Mouse (Mus musculus): Measurements from ENCODE around the gene Ccdc92b. TPM values are rescaled to one million over a fixed set of nuclear protein-coding genes. Genes with fewer than 3 reads are reported as not detected.

The Ccdc92b gene
- polyA plus RNA-seq, 1 experiment from 2014 or later = 2.9 TPM

GRCm38 (mm10) chr11:74648676-74649075, 29.3 kb downstream of the Ccdc92b start:
- peak; percentile 28; the same call in 1 of the 2 replicates for ATAC-seq
- WGBS = 4% methylated on average over 1 of the region's 1 CpGs
- H3K4me2 ChIP-seq (ENCODE audit: low read length) = peak overlapping the region; percentile 91
- peak overlapping the region; percentile 84 for H3K9ac ChIP-seq (ENCODE audit: low read depth, low read length)
- no peaks in the 10 kb centered on the region for H3K36me3 ChIP-seq (ENCODE audit: control insufficient read depth, insufficient read depth, low read length)
- peak overlapping the region; percentile 66 for H3K27ac ChIP-seq (ENCODE audit: low read depth, low read length)
- H3K27me3 ChIP-seq (replicated peaks; ENCODE audit: control insufficient read depth, insufficient read depth, low read length) = no peaks in the 10 kb centered on the region
- H3K9me3 ChIP-seq (ENCODE audit: control insufficient read depth, low read length) = no peaks in the 10 kb centered on the region
- peaks cover 37% of the 10 kb centered on the region for H3K4me1 ChIP-seq (ENCODE audit: control insufficient read depth, insufficient read depth, low read depth, low read length)
- H3K4me3 ChIP-seq (ENCODE audit: low read length) = peak overlapping the region; percentile 75

GRCm38 (mm10) chr11:74649095-74649646, 29.8 kb downstream of the Ccdc92b start, which contains the start of gene Cluh:
Cluh (plus strand) TSS chr11:74649495.
- peak; percentile 88 for ATAC-seq

GRCm38 (mm10) chr11:74649647-74650551, 30.5 kb downstream of the Ccdc92b start:
- peak overlapping the region; percentile 84 for H3K9ac ChIP-seq (ENCODE audit: low read depth, low read length)
- H3K4me2 ChIP-seq (ENCODE audit: low read length) = peak overlapping the region; percentile 91
- peaks cover 37% of the 10 kb centered on the region for H3K4me1 ChIP-seq (ENCODE audit: control insufficient read depth, insufficient read depth, low read depth, low read length)
- peak overlapping the region; percentile 66 for H3K27ac ChIP-seq (ENCODE audit: low read depth, low read length)
- no peaks in the 10 kb centered on the region for H3K27me3 ChIP-seq (replicated peaks; ENCODE audit: control insufficient read depth, insufficient read depth, low read length)
- 2% methylated on average over 53 of the region's 53 CpGs for WGBS
- H3K4me3 ChIP-seq (ENCODE audit: low read length) = peak overlapping the region; percentile 75
- H3K36me3 ChIP-seq (ENCODE audit: control insufficient read depth, insufficient read depth, low read length) = no peaks in the 10 kb centered on the region
- no peaks in the 10 kb centered on the region for H3K9me3 ChIP-seq (ENCODE audit: control insufficient read depth, low read length)
- ATAC-seq = peak; percentile 53

More at GRCm38 (mm10) chr11:74649095-74649646, 29.8 kb downstream of the Ccdc92b start, which contains the start of gene Cluh:
- H3K4me3 ChIP-seq (ENCODE audit: low read length) = peak within 1 kb of the TSS; percentile 75
- peak within 1 kb of the TSS; percentile 66 for H3K27ac ChIP-seq (ENCODE audit: low read depth, low read length)
- peaks cover 37% of the 10 kb centered on the region for H3K4me1 ChIP-seq (ENCODE audit: control insufficient read depth, insufficient read depth, low read depth, low read length)
- H3K36me3 ChIP-seq (ENCODE audit: control insufficient read depth, insufficient read depth, low read length) = no peaks in the 10 kb centered on the region
- peak within 1 kb of the TSS; percentile 91 for H3K4me2 ChIP-seq (ENCODE audit: low read length)
- under 1% methylated on average over 48 of the region's 58 CpGs for WGBS
- H3K9ac ChIP-seq (ENCODE audit: low read depth, low read length) = peak within 1 kb of the TSS; percentile 84
- H3K9me3 ChIP-seq (ENCODE audit: control insufficient read depth, low read length) = no peaks in the 10 kb centered on the region
- no peaks in the 10 kb centered on the region for H3K27me3 ChIP-seq (replicated peaks; ENCODE audit: control insufficient read depth, insufficient read depth, low read length)

- H3K4me1 ChIP-seq (ENCODE audit: control insufficient read depth, insufficient read depth, low read depth, low read length) = peaks cover 37% of the 10 kb centered on the region
- peak overlapping the region; percentile 75 for H3K4me3 ChIP-seq (ENCODE audit: low read length)
- peak overlapping the region; percentile 91 for H3K4me2 ChIP-seq (ENCODE audit: low read length)
- H3K9ac ChIP-seq (ENCODE audit: low read depth, low read length) = peak overlapping the region; percentile 84; the same call in 1 of the 2 replicates
- H3K9me3 ChIP-seq (ENCODE audit: control insufficient read depth, low read length) = no peaks in the 10 kb centered on the region
- H3K27me3 ChIP-seq (replicated peaks; ENCODE audit: control insufficient read depth, insufficient read depth, low read length) = no peaks in the 10 kb centered on the region
- WGBS = 51% methylated on average over 4 of the region's 4 CpGs
- no peaks in the 10 kb centered on the region for H3K36me3 ChIP-seq (ENCODE audit: control insufficient read depth, insufficient read depth, low read length)
- no peak overlapping the region for H3K27ac ChIP-seq (ENCODE audit: low read depth, low read length)
- ATAC-seq = no peak
Measured at GRCm38 (mm10) chr11:74650576-74651100, 31.2 kb downstream of the Ccdc92b start.

GRCm38 (mm10) chr11:74652791-74653191, 33.4 kb downstream of the Ccdc92b start:
- 60% methylated on average over 4 of the region's 4 CpGs for WGBS
- H3K4me1 ChIP-seq (ENCODE audit: control insufficient read depth, insufficient read depth, low read depth, low read length) = peaks cover 37% of the 10 kb centered on the region
- H3K36me3 ChIP-seq (ENCODE audit: control insufficient read depth, insufficient read depth, low read length) = peaks cover 6% of the 10 kb centered on the region
- H3K4me3 ChIP-seq (ENCODE audit: low read length) = no peak overlapping the region
- no peaks in the 10 kb centered on the region for H3K9me3 ChIP-seq (ENCODE audit: control insufficient read depth, low read length)
- peak overlapping the region; percentile 64 for H3K27ac ChIP-seq (ENCODE audit: low read depth, low read length)
- no peaks in the 10 kb centered on the region for H3K27me3 ChIP-seq (replicated peaks; ENCODE audit: control insufficient read depth, insufficient read depth, low read length)
- 0 out of 2 replicates have a peak overlapping the region, but pooled peaks have one; percentile 2 for H3K4me2 ChIP-seq (ENCODE audit: low read length)
- ATAC-seq = no peak
- H3K9ac ChIP-seq (ENCODE audit: low read depth, low read length) = no peak overlapping the region

GRCm38 (mm10) chr11:74653385-74653784, 34.0 kb downstream of the Ccdc92b start:
- 68% methylated on average over 6 of the region's 6 CpGs for WGBS
- no peak overlapping the region for H3K4me3 ChIP-seq (ENCODE audit: low read length)
- H3K36me3 ChIP-seq (ENCODE audit: control insufficient read depth, insufficient read depth, low read length) = peaks cover 12% of the 10 kb centered on the region
- ATAC-seq = no peak
- no peaks in the 10 kb centered on the region for H3K9me3 ChIP-seq (ENCODE audit: control insufficient read depth, low read length)
- no peak overlapping the region for H3K4me2 ChIP-seq (ENCODE audit: low read length)
- peak overlapping the region; percentile 64; the same call in 1 of the 2 replicates for H3K27ac ChIP-seq (ENCODE audit: low read depth, low read length)
- no peaks in the 10 kb centered on the region for H3K27me3 ChIP-seq (replicated peaks; ENCODE audit: control insufficient read depth, insufficient read depth, low read length)
- H3K9ac ChIP-seq (ENCODE audit: low read depth, low read length) = no peak overlapping the region
- peaks cover 37% of the 10 kb centered on the region for H3K4me1 ChIP-seq (ENCODE audit: control insufficient read depth, insufficient read depth, low read depth, low read length)

- H3K27me3 ChIP-seq (replicated peaks; ENCODE audit: control insufficient read depth, insufficient read depth, low read length) = no peaks in the 10 kb centered on the region
- no peak for ATAC-seq
- H3K9me3 ChIP-seq (ENCODE audit: control insufficient read depth, low read length) = no peaks in the 10 kb centered on the region
- H3K4me2 ChIP-seq (ENCODE audit: low read length) = no peak overlapping the region
- WGBS = 86% methylated on average over 3 of the region's 3 CpGs
- no peak overlapping the region for H3K4me3 ChIP-seq (ENCODE audit: low read length)
- H3K4me1 ChIP-seq (ENCODE audit: control insufficient read depth, insufficient read depth, low read depth, low read length) = peaks cover 25% of the 10 kb centered on the region
- H3K9ac ChIP-seq (ENCODE audit: low read depth, low read length) = no peak overlapping the region
- H3K36me3 ChIP-seq (ENCODE audit: control insufficient read depth, insufficient read depth, low read length) = peaks cover 26% of the 10 kb centered on the region
- no peak overlapping the region for H3K27ac ChIP-seq (ENCODE audit: low read depth, low read length)
Measured at GRCm38 (mm10) chr11:74655941-74656340, 36.5 kb downstream of the Ccdc92b start.

GRCm38 (mm10) chr11:74660336-74660735, 40.9 kb downstream of the Ccdc92b start:
- H3K9me3 ChIP-seq (ENCODE audit: control insufficient read depth, low read length) = no peaks in the 10 kb centered on the region
- H3K9ac ChIP-seq (ENCODE audit: low read depth, low read length) = no peak overlapping the region
- no peak overlapping the region for H3K4me3 ChIP-seq (ENCODE audit: low read length)
- no peak overlapping the region for H3K27ac ChIP-seq (ENCODE audit: low read depth, low read length)
- H3K4me1 ChIP-seq (ENCODE audit: control insufficient read depth, insufficient read depth, low read depth, low read length) = no peaks in the 10 kb centered on the region
- H3K36me3 ChIP-seq (ENCODE audit: control insufficient read depth, insufficient read depth, low read length) = peaks cover 63% of the 10 kb centered on the region
- H3K4me2 ChIP-seq (ENCODE audit: low read length) = no peak overlapping the region
- H3K27me3 ChIP-seq (replicated peaks; ENCODE audit: control insufficient read depth, insufficient read depth, low read length) = no peaks in the 10 kb centered on the region
- no peak for ATAC-seq
- 97% methylated on average over 13 of the region's 13 CpGs for WGBS

GRCm38 (mm10) chr11:74661641-74662040, 42.2 kb downstream of the Ccdc92b start:
- 96% methylated on average over 19 of the region's 19 CpGs for WGBS
- no peak for ATAC-seq
- no peak overlapping the region for H3K27ac ChIP-seq (ENCODE audit: low read depth, low read length)
- no peak overlapping the region for H3K9ac ChIP-seq (ENCODE audit: low read depth, low read length)
- H3K9me3 ChIP-seq (ENCODE audit: control insufficient read depth, low read length) = no peaks in the 10 kb centered on the region
- H3K27me3 ChIP-seq (replicated peaks; ENCODE audit: control insufficient read depth, insufficient read depth, low read length) = no peaks in the 10 kb centered on the region
- H3K4me1 ChIP-seq (ENCODE audit: control insufficient read depth, insufficient read depth, low read depth, low read length) = no peaks in the 10 kb centered on the region
- no peak overlapping the region for H3K4me2 ChIP-seq (ENCODE audit: low read length)
- H3K36me3 ChIP-seq (ENCODE audit: control insufficient read depth, insufficient read depth, low read length) = peaks cover 73% of the 10 kb centered on the region
- no peak overlapping the region for H3K4me3 ChIP-seq (ENCODE audit: low read length)
